Mouse (Mus musculus) stomach, postnatal 0 days (tissue): Measurements from ENCODE around the gene Rpl37a.

Experiments
- CTCF ChIP-seq: IDR thresholded peaks from 2 replicates; pipeline ENCODE4 v1.5.1; 2016; ENCODE audit warnings: antibody characterized with exemption, low read depth, mild to moderate bottlenecking, moderate library complexity
- EP300 ChIP-seq: optimal IDR thresholded peaks from 2 replicates; pipeline ENCODE3; 2016; ENCODE audit warnings: antibody characterized with exemption

DNA sequence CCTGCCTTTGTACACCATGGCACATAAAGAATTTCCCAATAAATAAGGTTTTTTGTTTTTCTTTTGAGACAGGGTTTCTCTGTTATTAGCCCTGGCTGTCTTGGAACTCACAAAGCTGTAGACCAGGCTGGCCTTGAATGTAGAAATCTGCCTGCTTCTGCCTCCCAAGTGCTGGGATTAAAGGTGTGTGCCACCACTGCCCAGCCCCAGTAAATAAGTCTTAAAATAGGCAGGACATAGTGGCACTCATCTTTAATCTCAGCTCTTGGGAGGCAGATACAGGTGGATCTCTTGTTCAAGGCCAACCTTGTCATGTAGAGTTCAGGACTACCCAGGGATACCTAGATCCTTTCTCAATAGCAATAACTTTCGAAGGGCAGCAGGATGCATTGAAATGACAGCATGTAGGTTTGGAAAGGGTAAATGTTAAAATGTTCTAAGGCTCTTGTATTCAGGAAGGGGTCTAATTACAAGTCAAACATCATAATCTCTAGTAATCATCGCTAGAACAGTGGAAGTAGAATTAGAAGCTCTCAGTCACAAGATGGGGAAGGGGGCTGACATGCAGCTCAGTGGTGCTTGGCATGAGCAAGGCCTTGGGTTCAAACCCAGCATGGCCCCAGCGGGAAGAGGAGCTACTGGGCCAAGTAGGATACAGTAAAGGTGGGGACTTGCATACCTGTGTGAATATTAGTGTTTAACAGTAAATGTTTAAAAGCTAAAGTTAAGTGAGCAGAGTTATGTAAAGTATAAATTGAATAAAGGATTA is 4.7 kb downstream of the Rpl37a start:
- TF ChIP-seq CTCF: no peak
- TF ChIP-seq EP300: no peak
